In the genomic region with DNA sequence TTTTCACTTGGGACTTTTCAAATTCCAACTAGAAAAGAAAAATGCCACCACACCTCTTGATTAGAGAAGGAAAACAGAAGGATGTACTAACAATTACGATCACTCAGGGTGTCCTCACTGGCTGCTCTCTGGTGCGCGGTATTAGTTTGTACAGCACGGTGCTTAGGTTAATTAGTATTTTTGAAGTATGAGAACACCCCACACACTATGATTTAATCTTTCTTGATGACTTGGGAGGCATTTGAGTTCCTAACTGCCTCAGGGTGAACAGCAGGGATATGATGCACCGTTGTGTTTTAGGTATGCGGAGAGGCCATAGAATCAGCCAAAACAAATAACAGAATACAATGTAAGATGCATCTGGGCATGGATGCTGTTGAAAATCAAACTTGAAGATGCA, we compare ENCODE assay signal across 20 mouse cellular contexts. TPM values are rescaled to one million over a fixed set of nuclear protein-coding genes. Genes with fewer than 3 reads are reported as not detected.
DNase-seq lines count a peak whose midpoint lies in the region; ATAC-seq and TF ChIP-seq lines count a peak whose summit lies in the region.
"Had no signal": no experiment of that assay in that cellular context is flagged by ENCODE, and none has a peak within 500 bp of the region (broad histone marks: within the 10 kb centered on the region; RNA-seq: fewer than 3 reads in every experiment).

No protein-coding gene starts in this region.

- no peak overlapping the region for H3K4me3 ChIP-seq in kidney, embryonic 15.5 days (replicated peaks)
- peak overlapping the region; percentile 65 for H3K4me3 ChIP-seq in E14TG2a.4 (replicated peaks; ENCODE audit: low read length)
- H3K4me3 ChIP-seq in limb, embryonic 10.5 days = no peak overlapping the region
- H3K4me3 ChIP-seq: embryonic facial prominence, embryonic 10.5 days; embryonic facial prominence, embryonic 12.5 days; forebrain, embryonic 13.5 days; forebrain, embryonic 15.5 days had no signal

- peaks cover 97% of the 10 kb centered on the region for H3K36me3 ChIP-seq in kidney, embryonic 15.5 days
- peaks cover 80% of the 10 kb centered on the region for H3K36me3 ChIP-seq in E14TG2a.4 (ENCODE audit: insufficient read depth, low read length)
- H3K36me3 ChIP-seq in limb, embryonic 10.5 days = peaks cover 95% of the 10 kb centered on the region
- H3K36me3 ChIP-seq: G1E had no signal

- no peak overlapping the region for H3K9ac ChIP-seq in kidney, embryonic 15.5 days
- H3K9ac ChIP-seq: embryonic facial prominence, embryonic 12.5 days; forebrain, embryonic 13.5 days; forebrain, embryonic 15.5 days; forebrain, postnatal 0 days had no signal

- H3K27me3 ChIP-seq in kidney, embryonic 15.5 days = no peaks in the 10 kb centered on the region
- no peaks in the 10 kb centered on the region for H3K27me3 ChIP-seq in E14TG2a.4 (ENCODE audit: insufficient read depth, low read length)
- no peaks in the 10 kb centered on the region for H3K27me3 ChIP-seq in limb, embryonic 10.5 days (ENCODE audit: low read depth, poor library complexity, severe bottlenecking)
- H3K27me3 ChIP-seq: embryonic facial prominence, embryonic 12.5 days; forebrain, embryonic 13.5 days; forebrain, embryonic 15.5 days had no signal

- no peak for DNase-seq in kidney, postnatal 4 days
- DNase-seq in Muller cell, postnatal 12 days (ENCODE audit: inconsistent ontology term) = peak; percentile 69
- no peak for DNase-seq in limb, embryonic 10.5 days (ENCODE audit: low spot score)
- DNase-seq in layer of hippocampus, adult 9-10 months (ENCODE audit: low spot score) = no peak
- DNase-seq: adrenal gland, adult 8-10 months; adrenal gland, postnatal 14 days; adrenal gland, postnatal 36 days; cerebellum, adult 11-12 months; cerebellum, adult 2 months; cerebellum, adult 9-10 months; cerebellum, postnatal 25 days; forebrain, postnatal 0 days had no signal

- no peaks in the 10 kb centered on the region for H3K4me1 ChIP-seq in kidney, embryonic 15.5 days
- peaks cover 38% of the 10 kb centered on the region for H3K4me1 ChIP-seq in E14TG2a.4 (replicated peaks; ENCODE audit: low read depth, low read length)
- H3K4me1 ChIP-seq in limb, embryonic 10.5 days = peaks cover 9% of the 10 kb centered on the region
- H3K4me1 ChIP-seq: embryonic facial prominence, embryonic 12.5 days had no signal

- no peaks in the 10 kb centered on the region for H3K9me3 ChIP-seq in kidney, embryonic 15.5 days (replicated peaks)
- no peaks in the 10 kb centered on the region for H3K9me3 ChIP-seq in E14TG2a.4 (ENCODE audit: low read length)
- H3K9me3 ChIP-seq in limb, embryonic 10.5 days (replicated peaks) = no peaks in the 10 kb centered on the region
- H3K9me3 ChIP-seq: embryonic facial prominence, embryonic 10.5 days; embryonic facial prominence, embryonic 12.5 days; forebrain, embryonic 13.5 days; forebrain, embryonic 15.5 days; G1E had no signal

- no peak overlapping the region for H3K4me2 ChIP-seq in kidney, embryonic 15.5 days
- H3K4me2 ChIP-seq: embryonic facial prominence, embryonic 12.5 days; forebrain, embryonic 13.5 days; forebrain, embryonic 15.5 days had no signal

- 0 out of 2 replicates have a peak overlapping the region, but pooled peaks have one; percentile 6 for H3K27ac ChIP-seq in kidney, embryonic 15.5 days
- no peak overlapping the region for H3K27ac ChIP-seq in limb, embryonic 10.5 days
- H3K27ac ChIP-seq: embryonic facial prominence, embryonic 10.5 days; embryonic facial prominence, embryonic 12.5 days; forebrain, embryonic 13.5 days; forebrain, embryonic 15.5 days had no signal

- 72% methylated on average over 6 of the region's 6 CpGs for WGBS in kidney, embryonic 15.5 days
- 94% methylated on average over 6 of the region's 6 CpGs for WGBS in limb, embryonic 10.5 days

- no peak for TF ChIP-seq CTCF in E14TG2a.4 (conservative IDR thresholded peaks at IDR 0.05; ENCODE audit: low read length)

- ATAC-seq in kidney, embryonic 15.5 days (replicated peaks; ENCODE audit: low FRiP score) = no peak
- ATAC-seq: activated CD4-positive, CD25-positive, alpha-beta regulatory T cell, adult 4 months; forebrain, embryonic 13.5 days; forebrain, embryonic 15.5 days; forebrain, postnatal 0 days had no signal

RNA-seq across cellular contexts. Expression of a gene that starts 44.4 kb away (rescaled TPM):
- 0.36 and 1.1 TPM in 2 replicates for polyA plus RNA-seq in kidney, embryonic 15.5 days (2015; fragmentation: Nextera tagmentation; extraction: Ambion mirVana)
- polyA plus RNA-seq in limb, embryonic 10.5 days (2016; fragmentation: Nextera tagmentation; extraction: Ambion mirVana) = 0.28 and 0.39 TPM in 2 replicates
- polyA plus RNA-seq: G1E had no signal

RNA-seq across cellular contexts. Expression of a gene that starts 46.8 kb away (rescaled TPM):
- polyA plus RNA-seq in kidney, embryonic 15.5 days (2015; fragmentation: Nextera tagmentation; extraction: Ambion mirVana) = 26.4 and 29.4 TPM in 2 replicates
- 40.5 and 50.1 TPM in 2 replicates for polyA plus RNA-seq in limb, embryonic 10.5 days (2016; fragmentation: Nextera tagmentation; extraction: Ambion mirVana)
- polyA plus RNA-seq: activated CD4-positive, CD25-positive, alpha-beta regulatory T cell, adult 4 months had no signal
